Mouse (Mus musculus): Measurements from ENCODE around the gene Blmh. TPM values are rescaled to one million over a fixed set of nuclear protein-coding genes. Genes with fewer than 3 reads are reported as not detected.

Gene Blmh
- total and polyA plus RNA-seq, 3 experiments = 111 to 116 TPM; not detected in 1

DNA sequence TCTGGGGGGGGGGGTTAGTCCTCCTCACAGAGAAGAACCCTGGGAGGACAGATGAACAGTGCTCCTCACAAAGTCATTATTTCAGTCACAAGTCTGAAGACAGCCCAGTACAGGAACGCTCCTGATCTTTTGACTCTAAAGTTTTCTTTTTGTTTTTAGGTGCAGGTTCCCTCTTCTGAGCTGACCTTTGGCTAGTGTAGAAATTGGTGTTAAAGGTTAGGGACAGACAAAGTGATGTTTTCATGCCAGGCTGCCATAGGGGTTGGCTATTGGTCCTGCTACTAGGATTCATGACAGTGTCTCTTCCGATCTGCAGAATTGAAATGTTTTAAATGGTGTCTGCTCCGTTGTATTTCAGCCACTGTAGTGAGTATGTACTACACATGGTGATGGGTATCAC, 103.5 kb downstream of the Blmh start:
- Histone ChIP-seq H3K27me3 (ENCODE audit: control insufficient read depth in 1 of 2, insufficient read depth in 2 of 2, low read length in 2 of 2) (peaks cover 2 to 7% of the 10 kb centered on the region in 2 experiments; a peak in 3 of 4 replicates), H3K4me1 (ENCODE audit: control insufficient read depth in 1 of 2, insufficient read depth in 2 of 2, low read length in 2 of 2) (no peaks in the 10 kb centered on the region), H3K9me3 (replicated peaks; ENCODE audit: insufficient read depth, low read length) (no peaks in the 10 kb centered on the region), H3K27ac (ENCODE audit: control insufficient read depth, low read depth, low read length) (no peak overlapping the region), H3K9ac (ENCODE audit: control insufficient read depth, low read depth, low read length, poor library complexity, severe bottlenecking) (no peak overlapping the region), H3K4me3 (ENCODE audit: control insufficient read depth in 1 of 2, insufficient read depth in 1 of 2, low read depth in 2 of 2, low read length in 2 of 2) (no peak overlapping the region), H3K79me2 (ENCODE audit: control insufficient read depth, insufficient read depth, low read length, poor library complexity) (no peaks in the 10 kb centered on the region), H3K36me3 (ENCODE audit: control insufficient read depth in 1 of 2, insufficient read depth in 2 of 2, low read length in 2 of 2) (no peaks in the 10 kb centered on the region)
- TF ChIP-seq CHD1 (IDR thresholded peaks at IDR 0.05; ENCODE audit: low read depth, low read length) = no peak
- no peak for TF ChIP-seq USF2 (IDR thresholded peaks at IDR 0.05; ENCODE audit: borderline replicate concordance in 1 of 2, insufficient read depth in 1 of 2, low read depth in 1 of 2, low read length in 2 of 2)
- TF ChIP-seq CHD2 (IDR thresholded peaks at IDR 0.05; ENCODE audit: low read length) = no peak
- no peak for TF ChIP-seq TCF12 (IDR thresholded peaks at IDR 0.05; ENCODE audit: low read depth, low read length)
- TF ChIP-seq GABPA (IDR thresholded peaks at IDR 0.05; ENCODE audit: low read depth, low read length) = no peak
- TF ChIP-seq MYB (IDR thresholded peaks at IDR 0.05; ENCODE audit: low read depth, low read length) = no peak
- TF ChIP-seq RAD21 (IDR thresholded peaks at IDR 0.05; ENCODE audit: low read depth, low read length) = no peak
- TF ChIP-seq ZC3H11A (IDR thresholded peaks at IDR 0.05; ENCODE audit: low read depth, low read length) = no peak
- no peak for TF ChIP-seq HCFC1 (IDR thresholded peaks at IDR 0.05; ENCODE audit: low read depth, low read length)
- TF ChIP-seq JUND (IDR thresholded peaks at IDR 0.05; ENCODE audit: low read depth, low read length) = no peak
- no peak for TF ChIP-seq NRF1 (IDR thresholded peaks at IDR 0.05; ENCODE audit: insufficient read depth, low read depth, low read length, poor library complexity, severe bottlenecking)
- TF ChIP-seq KAT2A (conservative IDR thresholded peaks at IDR 0.05; ENCODE audit: low read depth, low read length) = no peak
- no peak for TF ChIP-seq NELFE (IDR thresholded peaks at IDR 0.05; ENCODE audit: low read depth, low read length)
- no peak for TF ChIP-seq ELF1 (IDR thresholded peaks at IDR 0.05; ENCODE audit: low read depth, low read length)
- no peak for TF ChIP-seq BHLHE40 (IDR thresholded peaks at IDR 0.05; ENCODE audit: borderline replicate concordance, low read depth, low read length)
- no peak for TF ChIP-seq ZNF384 (IDR thresholded peaks at IDR 0.05; ENCODE audit: low read depth, low read length)
- TF ChIP-seq ZKSCAN1 (IDR thresholded peaks at IDR 0.05; ENCODE audit: low read depth, low read length) = no peak
- no peak for TF ChIP-seq GATA1 (IDR thresholded peaks at IDR 0.05; ENCODE audit: low read depth, low read length)
- no peak for DNase-seq (ENCODE audit: low read depth, low spot score)

GRCm38 (mm10) chr11:77031151-77031934, 106.7 kb downstream of the Blmh start:
- no peak overlapping the region for H3K9ac ChIP-seq (ENCODE audit: control insufficient read depth, low read depth, low read length, poor library complexity, severe bottlenecking)
- H3K4me1 ChIP-seq (ENCODE audit: control insufficient read depth in 1 of 2, insufficient read depth in 2 of 2, low read length in 2 of 2) = no peaks in the 10 kb centered on the region
- H3K79me2 ChIP-seq (ENCODE audit: control insufficient read depth, insufficient read depth, low read length, poor library complexity) = no peaks in the 10 kb centered on the region
- no peak overlapping the region for H3K27ac ChIP-seq (ENCODE audit: control insufficient read depth, low read depth, low read length)
- no peak for DNase-seq (ENCODE audit: low read depth, low spot score)
- no peaks in the 10 kb centered on the region for H3K9me3 ChIP-seq (replicated peaks; ENCODE audit: insufficient read depth, low read length)
- peaks cover 3 to 6% of the 10 kb centered on the region in 2 experiments; a peak in 3 of 4 replicates for H3K27me3 ChIP-seq (ENCODE audit: control insufficient read depth in 1 of 2, insufficient read depth in 2 of 2, low read length in 2 of 2)
- H3K36me3 ChIP-seq (ENCODE audit: control insufficient read depth in 1 of 2, insufficient read depth in 2 of 2, low read length in 2 of 2) = no peaks in the 10 kb centered on the region
- H3K4me3 ChIP-seq (ENCODE audit: control insufficient read depth in 1 of 2, insufficient read depth in 1 of 2, low read depth in 2 of 2, low read length in 2 of 2) = no peak overlapping the region
- TF ChIP-seq GABPA (IDR thresholded peaks at IDR 0.05; ENCODE audit: low read depth, low read length) (no peak), ZMIZ1 (IDR thresholded peaks at IDR 0.05; ENCODE audit: low read depth, low read length) (no peak), MAX (IDR thresholded peaks at IDR 0.05; ENCODE audit: low read length) (no peak)

Other genes with a start within 250 kb of the Blmh start
- not detected in 2 replicates for gene Trarg1, start 245.0 kb upstream of the Blmh start, total RNA-seq (2012; rRNA removed)
- gene Trarg1, start 245.0 kb upstream of the Blmh start, polyA plus RNA-seq (2012; ENCODE audit: insufficient read depth in 1 of 2, insufficient read length in 2 of 2, low read depth in 1 of 2, low replicate concordance in 2 of 2, missing spikeins in 1 of 2) = not detected
- 18.3 and 23.1 TPM in 2 replicates for gene Gosr1, start 161.2 kb upstream of the Blmh start, total RNA-seq (2012; rRNA removed)
- 10 to 100 TPM in 1 of 2 experiments, not detected in 1; 25.8 TPM for gene Gosr1, start 161.2 kb upstream of the Blmh start, polyA plus RNA-seq (2012; ENCODE audit: insufficient read depth in 1 of 2, insufficient read length in 2 of 2, low read depth in 1 of 2, low replicate concordance in 2 of 2, missing spikeins in 1 of 2)
- 9.1 and 14.6 TPM in 2 replicates for gene Cpd, start 77.8 kb upstream of the Blmh start, total RNA-seq (2012; rRNA removed)
- 1 to 10 TPM in 1 of 2 experiments, not detected in 1; 7.5 TPM for gene Cpd, start 77.8 kb upstream of the Blmh start, polyA plus RNA-seq (2012; ENCODE audit: insufficient read depth in 1 of 2, insufficient read length in 2 of 2, low read depth in 1 of 2, low replicate concordance in 2 of 2, missing spikeins in 1 of 2)
- gene Tmigd1, start 22.6 kb upstream of the Blmh start, total RNA-seq (2012; rRNA removed) = not detected in 2 replicates
- gene Tmigd1, start 22.6 kb upstream of the Blmh start, polyA plus RNA-seq (2012; ENCODE audit: insufficient read depth in 1 of 2, insufficient read length in 2 of 2, low read depth in 1 of 2, low replicate concordance in 2 of 2, missing spikeins in 1 of 2) = not detected
- gene Slc6a4, start 73.8 kb downstream of the Blmh start, total RNA-seq (2012; rRNA removed) = not detected in 2 replicates
- not detected for gene Slc6a4, start 73.8 kb downstream of the Blmh start, polyA plus RNA-seq (2012; ENCODE audit: insufficient read depth in 1 of 2, insufficient read length in 2 of 2, low read depth in 1 of 2, low replicate concordance in 2 of 2, missing spikeins in 1 of 2)
- 21.0 and 21.5 TPM in 2 replicates for gene Nsrp1, start 153.6 kb downstream of the Blmh start, total RNA-seq (2012; rRNA removed)
- gene Nsrp1, start 153.6 kb downstream of the Blmh start, polyA plus RNA-seq (2012; ENCODE audit: insufficient read depth in 1 of 2, insufficient read length in 2 of 2, low read depth in 1 of 2, low replicate concordance in 2 of 2, missing spikeins in 1 of 2) = 100 to 1,000 TPM in 1 of 2 experiments, 10 to 100 TPM in 1; 21.6 to 140 TPM